Mouse (Mus musculus) colon, adult 2 months (tissue): ENCODE measurements around the gene Taar5. TPM values are rescaled to one million over a fixed set of nuclear protein-coding genes. Genes with fewer than 3 reads are reported as not detected.

Experiments used
- polyA plus RNA-seq: library from polyadenylated mRNA; depleted of rRNA; stranded (reverse); fragments of >200 nt; gene quantifications from 2 replicates; pipeline ENCODE4 v1.2.3, GENCODE M21; 2012; rRNA removed

Gene Taar5
- polyA plus RNA-seq = not detected in 2 replicates

GRCm38 (mm10) chr10:23970656-23971165 is at the start of gene Taar5:
Taar5 (plus strand) TSS chr10:23970706.

GRCm38 (mm10) chr10:23938312-23938711 is 32.2 kb upstream of the Taar5 start, which contains the start of gene Taar2:
Taar2 (plus strand) TSS chr10:23938572.

GRCm38 (mm10) chr10:23949508-23950005 is 20.9 kb upstream of the Taar5 start, which contains the start of gene Taar3:
Taar3 (plus strand) TSS chr10:23949558.

GRCm38 (mm10) chr10:23960444-23960915 is 10.0 kb upstream of the Taar5 start, which contains the start of gene Taar4:
Taar4 (plus strand) TSS chr10:23960494.

GRCm38 (mm10) chr10:23985546-23985945 is 15.0 kb downstream of the Taar5 start, which contains the start of gene Taar6:
Taar6 (minus strand) TSS chr10:23985646.

GRCm38 (mm10) chr10:23993381-23993780 is 22.9 kb downstream of the Taar5 start, which contains the start of gene Taar7a:
Taar7a (minus strand) TSS chr10:23993481.

GRCm38 (mm10) chr10:23999639-24000038 is 29.1 kb downstream of the Taar5 start, which contains the start of gene Taar7b:
Taar7b (plus strand) TSS chr10:23999939.

Other genes starting within 250 kb of the Taar5 start
- gene Rps12, start 183.4 kb upstream of the Taar5 start, polyA plus RNA-seq = 1,509 and 2,105 TPM in 2 replicates
- 13.1 and 14.1 TPM in 2 replicates for gene Slc18b1, start 173.7 kb upstream of the Taar5 start, polyA plus RNA-seq
- 0.21 and 0.24 TPM in 2 replicates for gene Vnn3, start 119.2 kb upstream of the Taar5 start, polyA plus RNA-seq
- 0.87 and 2.2 TPM in 2 replicates for gene Vnn1, start 76.0 kb upstream of the Taar5 start, polyA plus RNA-seq
- not detected in 2 replicates for gene Taar1, start 50.4 kb upstream of the Taar5 start, polyA plus RNA-seq
- not detected in 2 replicates for gene Taar2, start 32.1 kb upstream of the Taar5 start, polyA plus RNA-seq
- not detected in 2 replicates for gene Taar3, start 21.1 kb upstream of the Taar5 start, polyA plus RNA-seq
- not detected in 2 replicates for gene Taar4, start 10.2 kb upstream of the Taar5 start, polyA plus RNA-seq
- not detected in 2 replicates for gene Taar6, start 14.9 kb downstream of the Taar5 start, polyA plus RNA-seq
- gene Taar7a, start 22.8 kb downstream of the Taar5 start, polyA plus RNA-seq = not detected in 2 replicates
- not detected in 2 replicates for gene Taar7b, start 29.2 kb downstream of the Taar5 start, polyA plus RNA-seq
- gene Taar7d, start 56.5 kb downstream of the Taar5 start, polyA plus RNA-seq = not detected in 2 replicates
- gene Taar7e, start 66.9 kb downstream of the Taar5 start, polyA plus RNA-seq = not detected in 2 replicates
- not detected in 2 replicates for gene Taar7f, start 78.8 kb downstream of the Taar5 start, polyA plus RNA-seq
- not detected in 2 replicates for gene Taar8a, start 105.8 kb downstream of the Taar5 start, polyA plus RNA-seq
- gene Taar8b, start 121.6 kb downstream of the Taar5 start, polyA plus RNA-seq = not detected in 2 replicates
- not detected in 2 replicates for gene Taar8c, start 131.2 kb downstream of the Taar5 start, polyA plus RNA-seq
- gene Taar9, start 138.8 kb downstream of the Taar5 start, polyA plus RNA-seq = not detected in 2 replicates
- 67.1 and 88.1 TPM in 2 replicates for gene Stx7, start 178.6 kb downstream of the Taar5 start, polyA plus RNA-seq